Mouse (Mus musculus) kidney, postnatal 25 days (tissue): ENCODE measurements at regions not wholly inside any gene's neighbourhood (a gene's known extent, or its start where the extent isn't known, plus 50 kb on each side); places are given as distances from the start of the nearest gene placed in this dataset.

Experiments
- DNase-seq, 2 experiments: peaks; one replicate each; pipeline ENCODE4 v3.0.0; 2021; ENCODE audit warnings: mixed read lengths in 2 of 2

- peak in 1 of 2 experiments; percentile 28 for DNase-seq
These were observed 71.2 kb downstream of the Rbm11 start for GRCm38 (mm10) chr16:75663871-75664270.

GRCm38 (mm10) chr16:75667589-75667988, 74.9 kb downstream of the Rbm11 start:
- no peak for DNase-seq

- DNase-seq = peak; percentile 33 to 42
These were observed 79.5 kb downstream of the Rbm11 start for GRCm38 (mm10) chr16:75672112-75672511.

DNA sequence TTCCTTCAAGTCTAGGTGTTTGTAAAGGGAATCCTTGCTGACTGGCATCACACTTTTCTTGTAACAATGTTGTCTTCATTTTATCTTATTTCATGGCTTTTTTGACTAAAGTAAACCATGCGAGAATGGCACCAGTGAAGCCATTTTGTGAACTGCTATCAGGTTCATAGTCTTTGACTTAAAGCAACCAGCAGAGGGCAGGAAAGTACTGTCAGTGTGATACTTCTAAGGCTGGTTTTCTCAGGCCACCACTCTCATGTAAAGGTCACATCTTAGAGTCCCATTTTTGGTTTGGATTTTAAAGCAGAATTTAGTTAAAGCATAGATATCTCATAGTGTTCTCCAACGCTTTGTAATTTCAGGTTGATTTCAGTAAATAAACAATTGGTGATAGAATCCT, 83.2 kb downstream of the Rbm11 start:
- DNase-seq = peak in 1 of 2 experiments; percentile 44

- no peak for DNase-seq
These were observed 84.5 kb downstream of the Rbm11 start for GRCm38 (mm10) chr16:75677180-75677579.
